Mouse (Mus musculus) stomach, postnatal 0 days (tissue): Measurements from ENCODE around the gene 1700001C02Rik. TPM values are rescaled to one million over a fixed set of nuclear protein-coding genes. Genes with fewer than 3 reads are reported as not detected.
A peak's percentile ranks its signal among the peaks of the same experiment; 100 is the strongest.

Experiments used
- ATAC-seq: fragments of 200-750 bp; cut with Nextera tagmentation; 2 replicates; pipeline ENCODE4 v1.8.0; 2017; ENCODE audit not compliant: low FRiP score, low TSS enrichment
- DNase-seq: peaks from one replicate; pipeline ENCODE4 v3.0.0-alpha.2; 2016; ENCODE audit warnings: low spot score
- H3K27ac ChIP-seq: fragments of 300-500 bp; sonication (generic); replicated peaks from 2 replicates; pipeline ENCODE4 v1.5.1; 2014; ENCODE audit warnings: mild to moderate bottlenecking, control low read depth
- H3K27me3 ChIP-seq: fragments of 300-500 bp; sonication (generic); 2 replicates; pipeline ENCODE4 v1.6.1; 2014; ENCODE audit warnings: low read length; ENCODE audit not compliant: control insufficient read depth, insufficient read depth
- H3K36me3 ChIP-seq: fragments of 300-500 bp; sonication (generic); 2 replicates; pipeline ENCODE4 v1.6.1; 2014; ENCODE audit warnings: low read length, mixed read lengths; ENCODE audit not compliant: control insufficient read depth, insufficient read depth
- H3K4me1 ChIP-seq: fragments of 300-500 bp; sonication (generic); replicated peaks from 2 replicates; pipeline ENCODE4 v1.6.1; 2014; ENCODE audit warnings: antibody characterized with exemption; ENCODE audit not compliant: control insufficient read depth, insufficient read depth
- H3K4me2 ChIP-seq: fragments of 300-500 bp; sonication (generic); replicated peaks from 2 replicates; pipeline ENCODE4 v1.6.1; 2014; ENCODE audit warnings: low read depth, mild to moderate bottlenecking, control low read depth, moderate library complexity
- H3K4me3 ChIP-seq: fragments of 300-500 bp; sonication (generic); 2 replicates; pipeline ENCODE4 v1.5.1; 2014; ENCODE audit warnings: low read depth, low read length, control low read depth
- H3K9ac ChIP-seq: fragments of 300-500 bp; sonication (generic); 2 replicates; pipeline ENCODE4 v1.6.1; 2014; ENCODE audit warnings: mild to moderate bottlenecking, low read length, control low read depth, mixed read lengths
- H3K9me3 ChIP-seq: fragments of 300-500 bp; sonication (generic); 2 replicates; pipeline ENCODE4 v1.6.1; 2016; ENCODE audit warnings: low read length; ENCODE audit not compliant: control insufficient read depth
- CTCF ChIP-seq: IDR thresholded peaks from 2 replicates; pipeline ENCODE4 v1.5.1; 2016; ENCODE audit warnings: antibody characterized with exemption, low read depth, mild to moderate bottlenecking, moderate library complexity
- EP300 ChIP-seq: optimal IDR thresholded peaks from 2 replicates; pipeline ENCODE3; 2016; ENCODE audit warnings: antibody characterized with exemption
- WGBS: fragments of 180-500 bp; shearing (Covaris S2); extraction: QIAGEN DNeasy Blood & Tissue Kit; methylation state at CpG from one replicate; pipeline ENCODE4 v1.1.7; 2014; 5-methylcytosine and 5-hydroxymethylcytosine counted together
- polyA plus RNA-seq: library from polyadenylated mRNA; unstranded; fragments of >200 nt; fragmentation: Nextera tagmentation; extraction: Ambion mirVana; gene quantifications from 2 replicates; pipeline ENCODE4 v1.2.1, GENCODE M21; 2015

Gene 1700001C02Rik
- polyA plus RNA-seq, 1 experiment from 2014 or later, result not detected

DNA sequence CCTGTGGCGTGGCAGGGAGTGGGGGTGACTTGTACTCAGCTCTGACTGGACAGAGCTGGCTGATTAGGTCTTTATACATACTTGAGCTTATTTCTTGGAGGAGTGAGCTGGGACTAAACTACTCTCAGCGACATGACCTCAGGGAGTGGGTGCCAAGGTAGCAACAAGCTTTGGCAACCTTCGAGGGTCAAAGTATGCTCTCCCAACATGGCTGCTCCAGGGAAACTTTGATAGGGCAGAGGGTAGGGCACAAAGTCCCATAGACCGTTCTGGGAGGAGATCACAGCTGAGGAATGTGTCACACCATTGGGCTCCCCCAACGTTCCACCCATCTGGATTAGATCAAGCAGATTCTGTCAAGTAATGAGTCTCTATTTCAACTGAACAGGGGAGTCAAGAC lies 18.7 kb downstream of the 1700001C02Rik start:
- no peak overlapping the region for H3K4me3 ChIP-seq
- no peak for TF ChIP-seq CTCF
- no peak for TF ChIP-seq EP300
- no peak overlapping the region for H3K4me2 ChIP-seq
- H3K9me3 ChIP-seq, result no peaks in the 10 kb centered on the region
- 69% methylated on average over 5 of the region's 5 CpGs for WGBS
- ATAC-seq (0 out of 2 replicates have a peak, but pooled peaks have one; percentile 24), DNase-seq (no peak)
- no peaks in the 10 kb centered on the region for H3K27me3 ChIP-seq
- no peak overlapping the region for H3K9ac ChIP-seq
- no peaks in the 10 kb centered on the region for H3K36me3 ChIP-seq
- H3K27ac ChIP-seq, result no peak overlapping the region
- H3K4me1 ChIP-seq, result no peaks in the 10 kb centered on the region

DNA sequence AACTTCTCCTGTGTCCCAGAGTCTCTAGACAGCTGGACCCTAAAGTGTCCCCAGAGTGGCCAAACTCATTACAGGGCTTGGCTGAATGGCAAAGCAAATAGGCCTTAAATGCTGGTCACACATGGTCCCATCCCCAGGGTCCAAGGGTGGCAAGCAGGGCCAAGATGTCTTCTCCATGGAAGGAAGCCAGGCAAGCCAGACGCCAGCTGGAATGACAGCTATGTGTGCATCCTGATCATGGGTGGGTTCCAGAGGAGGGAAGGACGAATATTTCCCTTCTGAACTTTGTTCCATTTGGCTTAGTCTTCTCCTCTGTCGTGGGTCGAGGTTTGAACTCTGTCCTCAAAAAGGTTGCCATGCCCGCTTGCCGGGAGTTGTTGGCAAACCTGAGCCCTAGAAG lies 19.3 kb downstream of the 1700001C02Rik start:
- Histone ChIP-seq H3K27ac (0 out of 2 replicates have a peak overlapping the region, but pooled peaks have one; percentile 1), H3K4me3 (no peak overlapping the region), H3K9ac (no peak overlapping the region), H3K4me2 (no peak overlapping the region), H3K4me1 (no peaks in the 10 kb centered on the region), H3K36me3 (no peaks in the 10 kb centered on the region), H3K27me3 (no peaks in the 10 kb centered on the region), H3K9me3 (no peaks in the 10 kb centered on the region)
- no peak for ATAC-seq
- DNase-seq, result no peak
- WGBS, result 49% methylated on average over 6 of the region's 6 CpGs
- no peak for TF ChIP-seq EP300
- no peak for TF ChIP-seq CTCF

- no peaks in the 10 kb centered on the region for H3K36me3 ChIP-seq
- DNase-seq, result no peak
- no peak for TF ChIP-seq CTCF
- TF ChIP-seq EP300, result no peak
- H3K9ac ChIP-seq, result no peak overlapping the region
- H3K27me3 ChIP-seq, result no peaks in the 10 kb centered on the region
- no peak for ATAC-seq
- no peak overlapping the region for H3K4me2 ChIP-seq
- no peak overlapping the region for H3K27ac ChIP-seq
- no peaks in the 10 kb centered on the region for H3K4me1 ChIP-seq
- no peaks in the 10 kb centered on the region for H3K9me3 ChIP-seq
- H3K4me3 ChIP-seq, result no peak overlapping the region
Measured at GRCm38 (mm10) chr5:30490215-30490614, 24.4 kb downstream of the 1700001C02Rik start.

DNA sequence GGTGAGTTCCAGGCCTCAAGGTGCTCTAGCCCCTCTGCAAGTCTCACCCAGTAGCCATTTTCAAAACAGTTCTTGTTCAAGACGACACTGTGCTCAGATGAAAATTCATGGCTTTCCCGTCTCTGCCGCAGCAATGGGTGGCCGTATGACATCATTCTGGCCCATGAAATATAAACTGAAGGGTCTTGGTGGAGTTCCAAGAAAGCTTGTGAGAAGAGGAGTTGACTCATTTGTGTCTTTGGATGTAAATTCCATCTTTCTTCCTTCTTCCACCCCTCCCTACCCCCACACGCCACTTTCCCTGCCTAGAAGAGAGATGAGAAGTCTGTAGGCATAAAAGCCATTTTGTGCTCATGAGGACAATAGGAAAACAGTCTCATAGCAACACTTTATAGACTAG lies 25.0 kb downstream of the 1700001C02Rik start:
- no peaks in the 10 kb centered on the region for H3K9me3 ChIP-seq
- no peaks in the 10 kb centered on the region for H3K27me3 ChIP-seq
- TF ChIP-seq CTCF (no peak), EP300 (no peak)
- no peak for ATAC-seq
- H3K36me3 ChIP-seq, result no peaks in the 10 kb centered on the region
- no peak overlapping the region for H3K27ac ChIP-seq
- H3K9ac ChIP-seq, result no peak overlapping the region
- WGBS, result 34% methylated on average over 5 of the region's 5 CpGs
- H3K4me2 ChIP-seq, result no peak overlapping the region
- DNase-seq, result no peak
- H3K4me1 ChIP-seq, result no peaks in the 10 kb centered on the region
- no peak overlapping the region for H3K4me3 ChIP-seq

GRCm38 (mm10) chr5:30493723-30494122 lies 27.9 kb downstream of the 1700001C02Rik start:
- H3K9ac ChIP-seq, result no peak overlapping the region
- WGBS, result 66% methylated on average over 7 of the region's 7 CpGs
- H3K36me3 ChIP-seq, result no peaks in the 10 kb centered on the region
- TF ChIP-seq EP300, result no peak
- no peak for TF ChIP-seq CTCF
- DNase-seq, result no peak
- H3K4me1 ChIP-seq, result no peaks in the 10 kb centered on the region
- H3K9me3 ChIP-seq, result no peaks in the 10 kb centered on the region
- ATAC-seq, result no peak
- no peaks in the 10 kb centered on the region for H3K27me3 ChIP-seq
- H3K27ac ChIP-seq, result no peak overlapping the region
- H3K4me3 ChIP-seq, result no peak overlapping the region
- H3K4me2 ChIP-seq, result no peak overlapping the region

GRCm38 (mm10) chr5:30494606-30495005 lies 28.8 kb downstream of the 1700001C02Rik start:
- ATAC-seq (no peak), DNase-seq (no peak)
- H3K4me2 ChIP-seq, result no peak overlapping the region
- TF ChIP-seq CTCF, result no peak
- TF ChIP-seq EP300, result no peak
- no peaks in the 10 kb centered on the region for H3K27me3 ChIP-seq
- no peaks in the 10 kb centered on the region for H3K9me3 ChIP-seq
- no peaks in the 10 kb centered on the region for H3K4me1 ChIP-seq
- H3K27ac ChIP-seq, result peak overlapping the region; percentile 3; the same call in 1 of the 2 replicates
- WGBS, result 43% methylated on average over 7 of the region's 7 CpGs
- H3K4me3 ChIP-seq, result no peak overlapping the region
- H3K36me3 ChIP-seq, result no peaks in the 10 kb centered on the region
- no peak overlapping the region for H3K9ac ChIP-seq
